Mouse (Mus musculus): ENCODE measurements around the gene Dusp27. TPM values are rescaled to one million over a fixed set of nuclear protein-coding genes. Genes with fewer than 3 reads are reported as not detected.
"Not testable (repeated sequence)": the region's sequence is repeated elsewhere in the genome, so short reads cannot be mapped to it uniquely, and the experiment has no call there.

Dusp27 gene
- total RNA-seq, 2 experiments from 2014 or later, result not detected

DNA sequence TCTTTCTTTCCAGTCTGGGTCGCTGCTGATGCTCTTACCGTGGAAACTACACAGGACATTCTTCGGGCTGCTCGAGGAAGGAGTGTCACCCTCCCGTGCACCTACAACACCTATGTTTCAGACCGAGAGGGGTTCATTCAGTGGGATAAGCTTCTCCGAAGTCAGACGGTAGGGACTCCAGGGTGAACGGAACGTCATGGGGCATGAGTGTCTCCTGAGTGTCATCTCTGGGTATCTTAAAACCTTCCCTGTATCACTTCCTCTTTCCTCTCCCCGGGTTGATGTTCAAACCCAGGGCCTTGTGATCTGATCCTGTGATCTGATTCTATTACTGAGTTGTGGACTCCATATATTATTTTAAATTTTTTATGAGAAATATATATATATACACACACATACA, 18.9 kb upstream of the Dusp27 start:
- peak; percentile 74 for ATAC-seq (ENCODE audit: poor library complexity, severe bottlenecking)

DNA sequence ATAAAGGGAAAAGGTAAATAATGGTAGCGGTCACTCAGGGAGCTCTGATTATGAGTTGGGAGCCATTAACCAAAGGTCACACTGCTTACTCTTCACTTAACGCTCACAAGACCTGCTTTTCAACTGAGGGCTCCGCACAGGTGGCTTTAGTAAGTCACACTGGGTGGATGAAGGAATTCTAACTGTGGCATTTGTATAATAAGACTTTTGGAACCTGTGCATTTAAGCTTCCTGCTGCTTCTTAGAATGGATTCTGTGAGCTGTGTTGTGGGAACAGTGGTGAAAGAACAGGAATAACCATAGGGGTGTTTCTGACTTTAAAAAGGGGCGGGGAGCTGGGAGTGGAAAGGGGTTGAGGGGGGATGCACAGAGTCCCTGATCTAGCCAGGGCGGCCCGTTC, 14.6 kb upstream of the Dusp27 start:
- no peak for ATAC-seq (ENCODE audit: poor library complexity, severe bottlenecking)

GRCm38 (mm10) chr1:166141868-166142267, 14.1 kb upstream of the Dusp27 start:
- ATAC-seq (ENCODE audit: poor library complexity, severe bottlenecking), result not testable (repeated sequence)

- no peak for ATAC-seq (ENCODE audit: poor library complexity, severe bottlenecking)
Observed at GRCm38 (mm10) chr1:166139620-166140184, 12.0 kb upstream of the Dusp27 start.

GRCm38 (mm10) chr1:166139113-166139512, 11.4 kb upstream of the Dusp27 start:
- ATAC-seq (ENCODE audit: poor library complexity, severe bottlenecking), result no peak

GRCm38 (mm10) chr1:166138136-166138535, 10.4 kb upstream of the Dusp27 start:
- ATAC-seq (ENCODE audit: poor library complexity, severe bottlenecking), result peak; percentile 94

- peak; percentile 38 for ATAC-seq (ENCODE audit: poor library complexity, severe bottlenecking)
Observed at GRCm38 (mm10) chr1:166137244-166137938, 9.7 kb upstream of the Dusp27 start.

GRCm38 (mm10) chr1:166135091-166135740, 7.5 kb upstream of the Dusp27 start:
- ATAC-seq (ENCODE audit: poor library complexity, severe bottlenecking), result no peak

GRCm38 (mm10) chr1:166132367-166132766, 4.6 kb upstream of the Dusp27 start:
- no peak for ATAC-seq (ENCODE audit: poor library complexity, severe bottlenecking)

GRCm38 (mm10) chr1:166130224-166130860, 2.6 kb upstream of the Dusp27 start, which contains the start of gene Gpa33:
Gene Gpa33 (plus strand): TSS chr1:166130238.
- ATAC-seq (ENCODE audit: poor library complexity, severe bottlenecking), result no peak

- no peak for ATAC-seq (ENCODE audit: poor library complexity, severe bottlenecking)
Observed at GRCm38 (mm10) chr1:166128551-166128950, 829 bp upstream of the Dusp27 start.

GRCm38 (mm10) chr1:166126795-166127194, 927 bp downstream of the Dusp27 start:
- no peak for ATAC-seq (ENCODE audit: poor library complexity, severe bottlenecking)

DNA sequence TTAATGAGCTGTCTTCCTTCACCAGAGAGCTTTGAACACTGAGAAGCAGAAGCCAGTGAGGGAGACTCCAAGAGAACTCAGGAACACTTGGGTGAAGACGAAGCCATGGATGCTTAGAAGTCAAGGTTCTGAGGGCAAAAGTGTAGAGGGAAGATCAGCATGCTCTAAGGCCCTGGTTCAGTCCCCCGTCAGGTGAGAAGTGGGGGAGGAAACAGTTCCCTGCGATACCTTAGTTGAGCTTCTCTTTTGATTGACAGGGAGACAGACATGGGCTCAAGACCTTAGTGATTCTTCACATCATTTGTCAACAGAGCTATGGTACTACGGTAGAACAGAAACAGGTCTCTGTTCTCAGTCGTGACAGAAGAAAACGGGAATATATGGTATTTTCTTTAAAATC, 1.4 kb downstream of the Dusp27 start:
- ATAC-seq (ENCODE audit: poor library complexity, severe bottlenecking), result no peak

GRCm38 (mm10) chr1:166124932-166125593, 2.7 kb downstream of the Dusp27 start:
- peak; percentile 58 for ATAC-seq (ENCODE audit: poor library complexity, severe bottlenecking)

GRCm38 (mm10) chr1:166123751-166124150, 4.0 kb downstream of the Dusp27 start:
- no peak for ATAC-seq (ENCODE audit: poor library complexity, severe bottlenecking)

DNA sequence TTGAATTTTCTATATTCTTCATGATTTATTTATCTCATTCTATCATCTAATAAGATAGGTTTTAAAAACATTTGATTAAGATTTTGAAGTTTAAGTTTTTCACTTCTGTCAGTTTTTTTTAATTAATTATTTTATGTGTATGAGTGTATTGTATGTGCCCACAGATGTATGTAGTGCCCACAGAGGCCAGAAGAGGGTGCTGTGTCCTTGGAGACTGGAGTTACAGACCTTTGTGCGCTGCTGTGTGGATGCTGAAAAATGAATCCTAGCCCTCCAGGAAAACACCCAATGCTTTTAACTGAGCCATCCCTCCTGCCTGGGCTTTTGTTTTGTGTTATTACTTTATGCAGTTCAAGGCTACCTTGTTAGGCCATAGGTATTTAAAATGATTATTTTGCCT, 4.7 kb downstream of the Dusp27 start:
- ATAC-seq (ENCODE audit: poor library complexity, severe bottlenecking), result no peak

DNA sequence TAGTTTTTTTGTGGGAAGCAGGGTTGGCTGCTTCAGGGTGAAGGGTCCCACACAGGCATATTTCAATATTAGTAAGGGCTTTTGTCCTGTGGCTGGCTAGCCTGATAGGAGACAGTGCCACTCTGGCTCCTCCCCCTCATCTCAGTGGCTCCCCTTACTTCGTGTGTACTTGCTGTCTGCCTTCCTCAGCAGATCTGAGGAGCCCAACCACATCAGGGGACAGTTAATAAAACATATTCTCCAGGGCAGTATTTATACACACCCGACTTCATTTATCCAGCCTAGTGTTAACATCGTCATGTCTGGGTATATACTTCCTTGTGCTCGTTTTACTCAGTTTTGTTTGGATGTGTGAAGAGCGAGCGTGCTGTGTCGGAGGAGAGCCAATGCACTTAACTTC, 5.6 kb downstream of the Dusp27 start:
- ATAC-seq (ENCODE audit: poor library complexity, severe bottlenecking), result no peak

- no peak for ATAC-seq (ENCODE audit: poor library complexity, severe bottlenecking)
Observed at GRCm38 (mm10) chr1:166117866-166118639, 9.7 kb downstream of the Dusp27 start.

DNA sequence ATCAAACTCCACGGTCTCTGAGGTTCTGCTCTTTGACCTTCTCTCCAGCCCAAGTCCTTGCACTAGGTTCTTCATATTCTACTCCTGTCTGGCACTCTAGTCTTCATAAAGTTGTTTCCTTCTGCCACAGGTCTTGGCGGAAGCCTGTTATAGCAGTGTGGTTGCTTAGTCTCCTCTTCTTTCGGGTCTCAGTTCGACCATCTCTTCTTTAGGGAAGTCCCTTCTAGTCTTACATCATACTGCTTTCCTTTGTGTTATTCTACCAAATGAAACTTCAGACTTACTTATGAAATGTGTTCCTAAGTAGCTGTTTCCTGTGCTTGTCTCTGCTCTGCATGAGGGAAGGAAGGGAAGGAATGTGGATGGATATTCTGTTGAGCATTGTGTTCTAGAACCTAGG, 12.0 kb downstream of the Dusp27 start:
- ATAC-seq (ENCODE audit: poor library complexity, severe bottlenecking), result peak; percentile 76

DNA sequence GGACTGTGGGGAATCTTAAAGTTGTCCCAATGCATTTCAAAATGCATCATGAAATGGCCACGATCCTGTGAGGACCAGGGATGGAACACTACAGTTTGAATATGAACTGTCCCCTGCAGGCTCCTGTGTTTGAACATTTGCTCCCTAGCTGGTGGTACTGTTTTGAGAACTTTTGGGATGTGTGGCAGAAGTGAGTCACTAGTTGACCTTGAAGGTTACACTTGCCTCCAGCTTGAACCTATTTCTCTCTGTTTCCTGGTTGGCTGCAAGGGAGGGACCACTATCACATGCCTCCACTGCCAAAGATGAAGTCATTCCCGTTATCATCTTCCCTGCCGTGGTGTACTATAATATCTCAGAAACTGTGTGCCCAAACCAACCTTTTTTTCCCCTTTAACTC, 12.7 kb downstream of the Dusp27 start:
- no peak for ATAC-seq (ENCODE audit: poor library complexity, severe bottlenecking)

Measured in megakaryocyte, adult 5-6 weeks (primary cell).